Mouse (Mus musculus) brain, embryonic 18.5 days (tissue): Measurements from ENCODE around the gene Crygc.
"Not testable (repeated sequence)": the region's sequence is repeated elsewhere in the genome, so short reads cannot be mapped to it uniquely, and the experiment has no call there.

Experiments used
- DNase-seq: peaks from one replicate; pipeline ENCODE4 v3.0.0-alpha.2; 2012; ENCODE audit warnings: low read depth, low spot score

Gene Crygc

GRCm38 (mm10) chr1:65063352-65063751, 10.1 kb downstream of the Crygc start, which contains the start of gene Crygd:
Gene Crygd (minus strand): TSS chr1:65063452.
- no peak for DNase-seq

- no peak for DNase-seq
These were observed 21.3 kb downstream of the Crygc start for GRCm38 (mm10) chr1:65052140-65052539.

GRCm38 (mm10) chr1:65051696-65052095, 21.8 kb downstream of the Crygc start:
- DNase-seq: no peak

- not testable (repeated sequence) for DNase-seq
These were observed 22.5 kb downstream of the Crygc start, which contains the start of gene Cryge for GRCm38 (mm10) chr1:65050952-65051351. Gene Cryge (minus strand): TSS chr1:65051149.

GRCm38 (mm10) chr1:65048781-65049180, 24.7 kb downstream of the Crygc start:
- DNase-seq: no peak

- no peak for DNase-seq
These were observed 26.9 kb downstream of the Crygc start for GRCm38 (mm10) chr1:65046401-65047109.

- DNase-seq: no peak
These were observed 30.1 kb downstream of the Crygc start for GRCm38 (mm10) chr1:65043433-65043832.

GRCm38 (mm10) chr1:65041837-65042236, 31.7 kb downstream of the Crygc start:
- DNase-seq: no peak

- DNase-seq: no peak
These were observed 32.7 kb downstream of the Crygc start for GRCm38 (mm10) chr1:65040806-65041205.

GRCm38 (mm10) chr1:65039679-65040078, 33.8 kb downstream of the Crygc start:
- no peak for DNase-seq

GRCm38 (mm10) chr1:65037542-65037941, 35.9 kb downstream of the Crygc start:
- DNase-seq: no peak

GRCm38 (mm10) chr1:65035513-65035912, 38.0 kb downstream of the Crygc start:
- no peak for DNase-seq

GRCm38 (mm10) chr1:65032641-65033040, 40.8 kb downstream of the Crygc start, which contains the start of gene Akr1cl:
Gene Akr1cl (minus strand): TSS chr1:65032759.
- DNase-seq: no peak

- DNase-seq: no peak
These were observed 45.3 kb downstream of the Crygc start for GRCm38 (mm10) chr1:65028206-65028605.
